Mouse (Mus musculus): ENCODE measurements around the gene Prelp. TPM values are rescaled to one million over a fixed set of nuclear protein-coding genes. Genes with fewer than 3 reads are reported as not detected.
A peak's percentile ranks its signal among the peaks of the same experiment; 100 is the strongest.

The Prelp gene
- polyA plus RNA-seq, 1 experiment, result 7.5 TPM

DNA sequence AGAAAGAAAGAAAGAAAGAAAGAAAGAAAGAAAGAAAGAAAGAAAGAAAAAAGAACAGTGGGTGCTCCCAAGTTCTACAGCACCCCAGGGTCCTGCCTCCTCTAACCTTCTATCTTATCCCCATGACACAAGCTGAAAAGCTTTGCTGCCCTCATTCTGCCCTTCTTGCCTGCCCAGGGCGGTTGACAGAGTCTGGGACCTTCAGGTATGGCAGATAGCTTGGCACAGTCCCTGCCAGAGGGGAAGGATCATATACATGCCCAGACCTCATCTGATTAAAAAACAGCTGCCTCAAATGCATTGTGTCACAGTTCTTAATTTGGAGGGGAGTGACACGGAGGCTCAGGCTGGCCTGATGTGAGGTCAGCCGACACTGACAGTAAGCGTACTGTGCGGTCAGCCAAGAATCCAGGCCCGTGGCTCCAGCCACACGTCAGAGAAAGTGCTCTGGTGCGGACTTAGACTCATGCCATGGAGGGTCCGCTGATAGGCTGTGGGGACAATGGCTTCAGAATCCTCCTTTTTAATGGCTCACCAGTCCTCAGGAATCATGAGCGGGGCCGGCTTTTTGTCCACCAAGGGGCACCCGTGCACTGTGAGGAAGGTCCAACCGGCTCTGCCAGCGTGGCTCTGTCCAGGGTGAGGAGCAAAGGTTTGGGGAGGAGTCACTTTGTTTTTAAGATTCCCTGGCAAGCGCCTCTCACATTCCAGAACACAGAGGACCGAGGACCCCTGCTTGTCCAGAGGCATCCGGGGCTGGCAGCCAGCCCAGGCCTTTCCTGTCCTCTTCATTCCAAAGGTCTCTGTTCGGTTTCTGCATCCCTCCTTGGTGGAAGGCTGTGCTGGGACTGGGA, 40.3 kb upstream of the Prelp start:
- 14% methylated on average over 18 of the region's 18 CpGs for WGBS
- H3K27ac ChIP-seq (ENCODE audit: insufficient read depth, low read length), result no peak overlapping the region
- H3K4me1 ChIP-seq (ENCODE audit: control insufficient read depth, insufficient read depth, low read length), result peaks cover 8% of the 10 kb centered on the region; the same call in 1 of the 2 replicates
- H3K4me3 ChIP-seq (replicated peaks; ENCODE audit: insufficient read depth, low read depth, low read length), result peak overlapping the region; percentile 11
- TF ChIP-seq CTCF (IDR thresholded peaks at IDR 0.05; ENCODE audit: borderline replicate concordance, insufficient read depth, low read depth, low read length) (peak; percentile 87), POLR2A (IDR thresholded peaks at IDR 0.05; ENCODE audit: borderline replicate concordance, insufficient read depth, low read length) (no peak)
- H3K27me3 ChIP-seq (ENCODE audit: control insufficient read depth, insufficient read depth, low read length), result no peaks in the 10 kb centered on the region
- peak; percentile 80 to 84 for DNase-seq

DNA sequence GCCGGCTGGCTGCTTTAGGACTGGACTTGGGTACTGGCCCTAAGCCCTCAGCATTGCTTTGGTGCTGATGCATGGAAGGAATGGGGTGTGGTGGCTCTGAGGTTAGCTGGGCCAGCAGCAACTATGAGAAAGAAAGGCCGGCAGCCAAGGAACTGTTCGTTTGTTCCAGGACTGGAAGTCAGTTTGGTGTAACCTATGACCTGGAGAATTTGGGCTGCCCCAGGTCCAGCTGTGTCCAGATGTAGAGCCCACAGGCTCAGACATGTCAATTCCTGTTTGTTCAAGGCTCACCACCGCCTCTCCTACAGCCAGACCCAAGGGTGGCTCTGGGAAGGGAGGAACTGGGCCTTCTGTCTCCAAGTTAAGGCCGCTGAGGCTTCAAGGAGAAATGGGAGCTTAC, 38.3 kb upstream of the Prelp start:
- no peak overlapping the region for H3K4me3 ChIP-seq (replicated peaks; ENCODE audit: insufficient read depth, low read depth, low read length)
- WGBS, result 90% methylated on average over 5 of the region's 5 CpGs
- TF ChIP-seq CTCF (IDR thresholded peaks at IDR 0.05; ENCODE audit: borderline replicate concordance, insufficient read depth, low read depth, low read length), result no peak
- TF ChIP-seq POLR2A (IDR thresholded peaks at IDR 0.05; ENCODE audit: borderline replicate concordance, insufficient read depth, low read length), result no peak
- H3K27ac ChIP-seq (ENCODE audit: insufficient read depth, low read length), result no peak overlapping the region
- no peaks in the 10 kb centered on the region for H3K27me3 ChIP-seq (ENCODE audit: control insufficient read depth, insufficient read depth, low read length)
- DNase-seq, result no peak
- H3K4me1 ChIP-seq (ENCODE audit: control insufficient read depth, insufficient read depth, low read length), result peaks cover 8% of the 10 kb centered on the region; the same call in 1 of the 2 replicates

DNA sequence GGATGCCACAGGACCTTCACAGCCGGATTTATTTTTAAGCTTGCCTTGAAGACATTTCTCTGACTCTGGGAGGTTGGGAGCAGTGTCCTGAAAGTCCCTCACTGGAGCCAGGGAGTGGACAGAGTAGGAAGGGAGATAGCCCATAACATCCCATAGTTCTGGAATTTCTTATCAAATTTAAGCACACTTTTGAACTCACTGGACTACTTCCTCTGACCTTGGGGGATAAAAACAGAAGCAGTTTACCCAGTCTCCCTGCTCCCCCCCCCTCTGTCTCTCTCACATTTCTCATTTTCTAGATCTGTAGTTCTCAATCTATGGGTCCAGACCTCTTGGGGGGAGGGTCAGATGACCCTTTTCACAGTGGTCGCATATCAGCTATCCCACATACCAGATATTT, 32.8 kb upstream of the Prelp start:
- 68% methylated on average over 2 of the region's 2 CpGs for WGBS
- no peak overlapping the region for H3K4me3 ChIP-seq (replicated peaks; ENCODE audit: insufficient read depth, low read depth, low read length)
- 0 out of 2 replicates have a peak overlapping the region, but pooled peaks have one; percentile 9 for H3K27ac ChIP-seq (ENCODE audit: insufficient read depth, low read length)

GRCm38 (mm10) chr1:133953261-133953742, 32.1 kb upstream of the Prelp start:
- 13% methylated on average over 9 of the region's 9 CpGs for WGBS
- Histone ChIP-seq H3K27me3 (ENCODE audit: control insufficient read depth, insufficient read depth, low read length) (no peaks in the 10 kb centered on the region), H3K27ac (ENCODE audit: insufficient read depth, low read length) (peak overlapping the region; percentile 9; the same call in 1 of the 2 replicates), H3K4me1 (ENCODE audit: control insufficient read depth, insufficient read depth, low read length) (peaks cover 9% of the 10 kb centered on the region), H3K4me3 (replicated peaks; ENCODE audit: insufficient read depth, low read depth, low read length) (no peak overlapping the region)
- no peak for TF ChIP-seq CTCF (IDR thresholded peaks at IDR 0.05; ENCODE audit: borderline replicate concordance, insufficient read depth, low read depth, low read length)
- no peak for TF ChIP-seq POLR2A (IDR thresholded peaks at IDR 0.05; ENCODE audit: borderline replicate concordance, insufficient read depth, low read length)
- DNase-seq, result peak; percentile 76 to 84

More for the DNA sequence above, 32.8 kb upstream of the Prelp start:
- no peaks in the 10 kb centered on the region for H3K27me3 ChIP-seq (ENCODE audit: control insufficient read depth, insufficient read depth, low read length)
- DNase-seq, result no peak
- H3K4me1 ChIP-seq (ENCODE audit: control insufficient read depth, insufficient read depth, low read length), result peaks cover 9% of the 10 kb centered on the region
- TF ChIP-seq CTCF (IDR thresholded peaks at IDR 0.05; ENCODE audit: borderline replicate concordance, insufficient read depth, low read depth, low read length), result no peak
- TF ChIP-seq POLR2A (IDR thresholded peaks at IDR 0.05; ENCODE audit: borderline replicate concordance, insufficient read depth, low read length), result no peak

- 85% methylated on average over 6 of the region's 6 CpGs for WGBS
- no peak for DNase-seq
- TF ChIP-seq POLR2A (IDR thresholded peaks at IDR 0.05; ENCODE audit: borderline replicate concordance, insufficient read depth, low read length) (no peak), CTCF (IDR thresholded peaks at IDR 0.05; ENCODE audit: borderline replicate concordance, insufficient read depth, low read depth, low read length) (no peak)
- H3K4me1 ChIP-seq (ENCODE audit: control insufficient read depth, insufficient read depth, low read length), result peaks cover 9% of the 10 kb centered on the region
- no peak overlapping the region for H3K27ac ChIP-seq (ENCODE audit: insufficient read depth, low read length)
- H3K27me3 ChIP-seq (ENCODE audit: control insufficient read depth, insufficient read depth, low read length), result no peaks in the 10 kb centered on the region
- no peak overlapping the region for H3K4me3 ChIP-seq (replicated peaks; ENCODE audit: insufficient read depth, low read depth, low read length)
Observed at GRCm38 (mm10) chr1:133951598-133951997, 30.4 kb upstream of the Prelp start.

GRCm38 (mm10) chr1:133950061-133950782, 29.0 kb upstream of the Prelp start:
- DNase-seq, result no peak
- H3K4me1 ChIP-seq (ENCODE audit: control insufficient read depth, insufficient read depth, low read length), result peaks cover 9% of the 10 kb centered on the region

DNA sequence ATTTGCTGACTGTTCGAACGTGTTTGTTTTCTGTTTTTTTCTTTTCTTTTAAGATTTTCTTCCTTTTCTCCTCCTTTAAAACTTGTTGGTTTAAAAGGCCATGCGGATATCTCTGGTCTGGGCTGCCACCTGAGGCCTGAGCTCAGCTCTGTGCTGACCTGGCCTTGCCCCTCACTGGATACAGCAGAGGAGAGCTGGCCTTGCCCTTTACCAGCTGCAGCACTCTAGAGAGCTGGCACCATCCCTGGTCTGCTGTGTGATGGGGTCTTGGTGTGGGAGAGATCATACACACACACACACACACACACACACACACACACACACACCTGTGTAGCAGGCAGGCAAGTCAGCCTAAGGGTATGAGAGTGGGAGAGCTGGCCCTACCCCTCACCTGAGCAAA, 23.9 kb upstream of the Prelp start:
- 98% methylated on average over 3 of the region's 3 CpGs for WGBS
- no peak overlapping the region for H3K27ac ChIP-seq (ENCODE audit: insufficient read depth, low read length)
- DNase-seq, result no peak
- H3K4me3 ChIP-seq (replicated peaks; ENCODE audit: insufficient read depth, low read depth, low read length), result no peak overlapping the region
- no peaks in the 10 kb centered on the region for H3K4me1 ChIP-seq (ENCODE audit: control insufficient read depth, insufficient read depth, low read length)
- no peaks in the 10 kb centered on the region for H3K27me3 ChIP-seq (ENCODE audit: control insufficient read depth, insufficient read depth, low read length)
- TF ChIP-seq POLR2A (IDR thresholded peaks at IDR 0.05; ENCODE audit: borderline replicate concordance, insufficient read depth, low read length) (no peak), CTCF (IDR thresholded peaks at IDR 0.05; ENCODE audit: borderline replicate concordance, insufficient read depth, low read depth, low read length) (no peak)

More at GRCm38 (mm10) chr1:133950061-133950782, 29.0 kb upstream of the Prelp start:
- TF ChIP-seq CTCF (IDR thresholded peaks at IDR 0.05; ENCODE audit: borderline replicate concordance, insufficient read depth, low read depth, low read length) (no peak), POLR2A (IDR thresholded peaks at IDR 0.05; ENCODE audit: borderline replicate concordance, insufficient read depth, low read length) (no peak)
- no peaks in the 10 kb centered on the region for H3K27me3 ChIP-seq (ENCODE audit: control insufficient read depth, insufficient read depth, low read length)
- WGBS, result 76% methylated on average over 7 of the region's 7 CpGs
- H3K27ac ChIP-seq (ENCODE audit: insufficient read depth, low read length), result no peak overlapping the region
- H3K4me3 ChIP-seq (replicated peaks; ENCODE audit: insufficient read depth, low read depth, low read length), result no peak overlapping the region
